Mouse (Mus musculus) Patski (cell line): ENCODE results near the gene Ptprt. TPM values are rescaled to one million over a fixed set of nuclear protein-coding genes. Genes with fewer than 3 reads are reported as not detected.
A peak's percentile ranks its signal among the peaks of the same experiment; 100 is the strongest.
"Not testable (repeated sequence)": the region's sequence is repeated elsewhere in the genome, so short reads cannot be mapped to it uniquely, and the experiment has no call there.

ENCODE experiments used
- ATAC-seq: fragments of 100-300 bp; one replicate; pipeline ENCODE4 v1.8.0; 2021
- CTCF ChIA-PET: fragments of 350-600 bp; sonication (Branson Sonifier 250); formaldehyde crosslinking; loops from one replicate; lab custom pipeline; 2022; ENCODE audit warnings: inconsistent platforms; lab: Charles Lee
- POLR2A ChIA-PET: fragments of 350-600 bp; sonication (Branson Sonifier 250); formaldehyde crosslinking; loops from one replicate; lab custom pipeline; 2022; ENCODE audit warnings: antibody characterized with exemption, inconsistent platforms; lab: Charles Lee
- DNase-seq: peaks from one replicate; pipeline ENCODE4 v3.0.0-alpha.2; 2011; ENCODE audit warnings: low read depth, low spot score
- H3K27me3 ChIP-seq: fragments of 371-371 bp; one replicate; pipeline ENCODE4 v1.5.1; 2021
- CTCF ChIP-seq: fragments of 100-300 bp; IDR thresholded peaks from one replicate; pipeline ENCODE4 v1.5.1; 2021
- in situ Hi-C: fragments of 300-500 bp; cut with MboI; formaldehyde crosslinking; loops from 3 replicates; pipeline ENCODE4 v1.11.1; 2018; ENCODE audit warnings: low pct_unique_long_range_greater_than_20kb, mixed read lengths
- polyA plus RNA-seq: library from polyadenylated mRNA; unstranded; gene quantifications from one replicate; pipeline ENCODE4 v1.2.3, GENCODE M21; 2021

The Ptprt gene
- polyA plus RNA-seq, 1 experiment from 2014 or later = 0.01 TPM

- in situ Hi-C loops = no loop called here
- ChIA-PET CTCF (interaction anchor here (1.3 kb wide), 1 partner anchor 30 kb away, joined by 3 read pairs; no protein-coding TSS in a partner anchor), POLR2A (interaction anchor here (0.6 kb wide), 1 partner anchor 42 kb away, joined by 3 read pairs; no protein-coding TSS in a partner anchor)
- H3K27me3 ChIP-seq = no peaks in the 10 kb centered on the region
- DNase-seq = no peak
- no peak for ATAC-seq
- TF ChIP-seq CTCF = no peak
Observed at GRCm38 (mm10) chr2:161549577-161549976, 1111.4 kb downstream of the Ptprt start.

GRCm38 (mm10) chr2:161547318-161547717, 1113.6 kb downstream of the Ptprt start:
- no peak for TF ChIP-seq CTCF
- DNase-seq = no peak
- H3K27me3 ChIP-seq = no peaks in the 10 kb centered on the region
- ATAC-seq = no peak
- POLR2A ChIA-PET = no interaction called here
- in situ Hi-C loops = no loop called here
- CTCF ChIA-PET = no interaction called here

- in situ Hi-C loops = no loop called here
- POLR2A ChIA-PET = no interaction called here
- CTCF ChIA-PET = no interaction called here
- ATAC-seq (no peak), DNase-seq (no peak)
- H3K27me3 ChIP-seq = no peaks in the 10 kb centered on the region
- TF ChIP-seq CTCF = no peak
Observed at GRCm38 (mm10) chr2:161545406-161545805, 1115.5 kb downstream of the Ptprt start.

- DNase-seq (no peak), ATAC-seq (no peak)
- ChIA-PET CTCF (interaction anchor here (2.3 kb wide), 1 partner anchor 10 kb away, joined by 5 read pairs; no protein-coding TSS in a partner anchor), POLR2A (no interaction called here)
- TF ChIP-seq CTCF = no peak
- H3K27me3 ChIP-seq = no peaks in the 10 kb centered on the region
- in situ Hi-C loops = no loop called here
Observed at GRCm38 (mm10) chr2:161534151-161534550, 1126.8 kb downstream of the Ptprt start.

GRCm38 (mm10) chr2:161527192-161527591, 1133.8 kb downstream of the Ptprt start:
- ATAC-seq = no peak

GRCm38 (mm10) chr2:161519671-161520070, 1141.3 kb downstream of the Ptprt start:
- in situ Hi-C loops = no loop called here
- H3K27me3 ChIP-seq = no peaks in the 10 kb centered on the region
- DNase-seq = no peak
- no peak for TF ChIP-seq CTCF
- ChIA-PET POLR2A (no interaction called here), CTCF (interaction anchor here (0.8 kb wide), 1 partner anchor 29 kb away, joined by 3 read pairs; no protein-coding TSS in a partner anchor)
- ATAC-seq = no peak

More at GRCm38 (mm10) chr2:161527192-161527591, 1133.8 kb downstream of the Ptprt start:
- in situ Hi-C loops = no loop called here
- no peaks in the 10 kb centered on the region for H3K27me3 ChIP-seq
- POLR2A ChIA-PET = no interaction called here
- DNase-seq = no peak
- CTCF ChIA-PET = no interaction called here
- TF ChIP-seq CTCF = no peak

- ATAC-seq (no peak), DNase-seq (no peak)
- no peaks in the 10 kb centered on the region for H3K27me3 ChIP-seq
- in situ Hi-C loops = no loop called here
- POLR2A ChIA-PET = no interaction called here
- CTCF ChIA-PET = no interaction called here
- TF ChIP-seq CTCF = no peak
Observed at GRCm38 (mm10) chr2:161516921-161517320, 1144.0 kb downstream of the Ptprt start.

GRCm38 (mm10) chr2:161513256-161513655, 1147.7 kb downstream of the Ptprt start:
- ATAC-seq (peak; percentile 92), DNase-seq (peak; percentile 4)
- H3K27me3 ChIP-seq = no peaks in the 10 kb centered on the region
- ChIA-PET POLR2A (no interaction called here), CTCF (interaction anchor here (1.1 kb wide), 1 partner anchor 12 kb away, joined by 3 read pairs; no protein-coding TSS in a partner anchor)
- in situ Hi-C loops = no loop called here
- peak; percentile 10 for TF ChIP-seq CTCF

- in situ Hi-C loops, DNase-seq, POLR2A ChIA-PET: not testable (repeated sequence)
Observed at GRCm38 (mm10) chr2:161511880-161512570, 1148.9 kb downstream of the Ptprt start.

GRCm38 (mm10) chr2:161511101-161511759, 1149.7 kb downstream of the Ptprt start:
- CTCF ChIA-PET = no interaction called here
- TF ChIP-seq CTCF = no peak
- DNase-seq (no peak), ATAC-seq (no peak)
- POLR2A ChIA-PET = no interaction called here
- no peaks in the 10 kb centered on the region for H3K27me3 ChIP-seq
- in situ Hi-C loops = no loop called here

More at GRCm38 (mm10) chr2:161511880-161512570, 1148.9 kb downstream of the Ptprt start:
- ATAC-seq, CTCF ChIA-PET, H3K27me3 ChIP-seq: not testable (repeated sequence)
